Mouse (Mus musculus) ovary, postnatal 10 days (tissue): ENCODE measurements around the gene Dydc1.
A peak's percentile ranks its signal among the peaks of the same experiment; 100 is the strongest.
"Not testable (repeated sequence)": the region's sequence is repeated elsewhere in the genome, so short reads cannot be mapped to it uniquely, and the experiment has no call there.

Source experiments
- DNase-seq: peaks from one replicate; pipeline ENCODE4 v3.0.0; 2022; ENCODE audit warnings: low spot score

The Dydc1 gene

GRCm38 (mm10) chr14:41072229-41072943, at the start of gene Dydc1:
Gene Dydc1, plus strand, starts transcription at chr14:41072911.
- peak; percentile 44 for DNase-seq

DNA sequence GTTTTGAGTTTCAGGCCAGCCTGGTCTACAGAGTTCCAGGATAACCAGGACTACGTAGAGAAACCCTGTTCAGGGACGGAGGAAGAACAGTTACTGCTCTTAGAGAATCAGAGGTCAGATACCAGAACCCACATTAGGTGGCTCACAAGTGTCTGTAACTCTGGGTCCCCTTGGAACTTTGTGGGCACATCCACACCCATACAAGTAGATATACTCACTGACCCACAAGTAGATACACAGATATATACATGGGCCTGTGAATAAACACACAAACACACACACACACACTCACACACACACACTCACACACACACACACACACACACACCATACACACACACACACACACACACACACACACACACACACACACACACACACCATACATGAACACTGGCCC, 47.6 kb upstream of the Dydc1 start:
- no peak for DNase-seq

- DNase-seq: no peak
Measured at GRCm38 (mm10) chr14:41025594-41026284, 47.0 kb upstream of the Dydc1 start.

DNA sequence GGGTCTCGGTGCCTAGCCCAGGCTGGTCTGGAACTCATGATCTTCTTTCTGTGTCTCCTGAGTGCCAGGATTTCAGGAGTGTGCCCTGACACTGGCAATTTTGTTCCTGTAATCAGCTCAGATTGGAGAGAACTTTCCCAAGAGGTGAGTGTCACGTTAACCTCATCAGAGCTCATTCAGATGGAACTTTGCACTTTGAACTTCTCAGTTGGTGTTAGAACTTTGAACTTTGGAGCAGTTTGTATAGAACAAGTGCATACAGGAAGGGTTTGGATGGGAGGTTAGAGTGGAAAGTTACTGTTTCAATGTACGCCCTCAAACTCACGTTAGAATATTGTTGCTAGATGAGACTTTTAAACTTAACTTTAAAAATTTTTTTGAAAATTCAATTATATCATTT, 43.4 kb upstream of the Dydc1 start:
- no peak for DNase-seq

GRCm38 (mm10) chr14:41030989-41031513, 41.7 kb upstream of the Dydc1 start:
- no peak for DNase-seq

- DNase-seq: peak; percentile 16
Measured at GRCm38 (mm10) chr14:41033135-41034110, 39.3 kb upstream of the Dydc1 start.

GRCm38 (mm10) chr14:41035146-41035798, 37.4 kb upstream of the Dydc1 start:
- DNase-seq: no peak

DNA sequence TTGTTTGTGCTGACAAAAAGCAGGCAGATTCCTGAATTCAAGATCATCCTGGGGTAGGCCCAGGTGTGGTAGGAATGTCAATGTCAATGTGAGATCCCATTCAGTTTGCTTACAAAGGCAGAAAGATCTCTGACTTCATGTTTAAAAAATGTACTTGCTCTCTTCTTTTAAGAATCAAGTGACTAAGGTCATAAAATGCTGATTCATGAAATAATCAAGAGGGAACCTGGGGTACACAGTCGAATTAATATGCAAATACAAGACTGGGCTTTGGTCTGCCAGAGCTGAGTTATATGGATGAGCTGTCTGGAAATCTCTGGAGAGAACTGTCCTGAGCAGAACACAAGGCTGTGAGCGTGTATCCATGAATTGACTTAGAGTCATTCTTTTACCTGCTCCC, 25.3 kb upstream of the Dydc1 start:
- DNase-seq: no peak

DNA sequence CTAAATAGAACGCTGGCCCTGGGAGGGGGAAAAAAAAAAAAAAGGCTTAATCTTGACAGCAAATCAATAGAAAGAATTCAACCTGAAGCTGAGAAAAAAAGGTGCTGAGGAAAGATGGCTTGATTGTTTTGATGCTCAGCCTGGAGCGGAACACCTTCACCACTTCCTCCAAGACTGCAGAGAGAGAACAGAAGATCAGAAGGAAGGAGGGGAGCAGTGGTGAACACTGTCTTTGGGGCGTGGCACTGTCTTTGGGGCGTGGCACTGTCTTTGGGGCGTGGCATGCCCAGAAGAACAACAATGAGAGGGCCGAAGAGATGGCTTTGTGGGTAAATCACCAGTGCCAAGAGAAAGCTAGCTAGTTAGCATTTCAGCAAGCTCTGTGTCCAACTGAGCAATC, 22.2 kb upstream of the Dydc1 start:
- no peak for DNase-seq

DNA sequence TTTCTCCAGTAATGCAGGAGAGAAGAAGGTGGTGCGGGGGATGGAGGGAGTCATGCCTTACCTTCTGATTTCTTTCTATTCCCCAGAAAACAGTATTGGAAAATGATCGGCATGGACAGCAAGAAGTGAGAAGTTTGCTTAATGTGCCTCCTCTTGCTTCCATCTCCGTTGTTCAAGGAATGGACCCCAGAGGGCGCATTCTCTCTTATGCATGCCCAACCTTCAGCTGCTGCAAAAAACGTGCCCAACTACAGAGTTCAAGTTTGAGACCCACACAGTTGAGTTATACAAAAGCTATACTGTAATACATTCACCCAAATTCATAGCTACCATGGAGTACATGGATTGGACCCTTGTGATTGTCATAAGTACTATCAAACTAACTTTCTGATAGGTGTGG, 20.2 kb upstream of the Dydc1 start:
- DNase-seq: no peak

DNA sequence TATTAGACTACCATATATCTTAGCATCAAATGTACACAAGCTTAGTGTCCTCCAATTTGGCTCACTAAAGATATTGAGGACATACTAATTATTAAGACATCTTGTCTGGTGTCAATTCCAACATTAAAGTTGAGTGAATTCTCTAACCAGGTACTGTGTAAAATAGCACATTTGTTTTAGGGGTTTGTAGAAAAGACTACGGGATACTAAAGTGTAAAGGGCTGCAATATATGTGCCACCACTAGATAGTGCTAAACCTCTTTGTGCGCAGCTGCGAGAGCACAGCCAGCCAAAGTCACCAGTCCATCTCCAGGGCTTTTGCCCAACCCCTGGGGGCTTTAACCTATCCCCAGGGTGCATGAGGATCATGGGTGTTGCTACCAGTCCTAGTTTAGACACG, 19.5 kb upstream of the Dydc1 start:
- not testable (repeated sequence) for DNase-seq

GRCm38 (mm10) chr14:41065168-41065567, 7.5 kb upstream of the Dydc1 start:
- no peak for DNase-seq

DNA sequence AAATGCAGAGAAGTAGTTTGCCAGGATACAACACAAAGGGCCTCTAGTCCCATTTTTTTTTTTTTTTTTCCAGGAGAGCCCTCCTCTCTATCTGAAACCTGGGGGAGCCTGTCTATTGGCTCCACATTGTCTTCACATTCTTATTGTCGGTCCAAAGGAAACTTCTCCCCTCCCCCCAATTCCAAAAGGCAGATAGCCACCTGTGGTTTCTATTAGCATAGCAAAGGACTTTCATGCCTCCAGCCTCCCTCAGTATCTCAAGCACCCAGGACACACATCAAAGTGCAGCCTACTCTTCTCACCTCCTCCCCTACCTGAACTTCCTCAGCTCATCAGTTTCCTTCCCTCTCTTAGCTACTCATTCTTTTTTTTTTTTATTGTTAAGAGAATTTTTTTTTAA, 6.3 kb upstream of the Dydc1 start:
- DNase-seq: no peak

GRCm38 (mm10) chr14:41069108-41069507, 3.6 kb upstream of the Dydc1 start, which contains the start of gene Dydc2:
Gene Dydc2, minus strand, starts transcription at chr14:41069208.
- no peak for DNase-seq

DNA sequence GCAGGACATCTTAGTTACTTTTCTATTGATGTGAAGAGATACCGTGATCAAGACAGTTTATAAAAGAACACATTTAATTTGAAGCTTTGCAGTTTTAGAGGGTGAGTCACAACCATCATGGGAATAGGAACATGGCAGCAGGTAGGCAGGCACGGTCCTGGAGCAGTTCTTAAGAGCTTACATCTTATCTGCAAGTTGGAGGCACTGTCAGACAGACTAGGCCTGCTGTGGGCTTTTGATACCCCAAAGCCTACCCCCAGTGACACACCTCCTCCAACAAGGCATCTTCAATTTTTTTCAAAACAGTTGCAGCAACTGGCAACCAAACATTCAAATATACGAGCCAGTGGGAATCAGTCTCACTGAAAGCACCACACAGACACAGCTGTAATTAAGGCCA, 2.4 kb upstream of the Dydc1 start:
- DNase-seq: no peak

DNA sequence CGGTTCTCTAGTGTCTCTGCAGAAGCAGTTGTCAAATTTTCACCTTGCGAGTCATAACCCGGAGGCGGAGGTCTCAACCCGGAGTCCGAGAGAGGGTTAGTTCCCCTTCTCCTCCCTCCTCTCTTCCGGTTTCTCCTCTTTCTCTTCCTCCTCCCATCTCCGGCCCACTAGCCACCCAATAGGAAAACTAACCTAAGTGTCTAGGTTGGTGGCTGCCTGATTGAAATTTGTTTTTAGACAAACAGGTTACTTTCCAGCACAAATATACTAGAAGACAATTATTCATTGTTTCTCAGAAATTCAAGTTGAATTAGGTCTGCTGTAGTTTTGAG, 199 bp downstream of the Dydc1 start:
- no peak for DNase-seq

DNA sequence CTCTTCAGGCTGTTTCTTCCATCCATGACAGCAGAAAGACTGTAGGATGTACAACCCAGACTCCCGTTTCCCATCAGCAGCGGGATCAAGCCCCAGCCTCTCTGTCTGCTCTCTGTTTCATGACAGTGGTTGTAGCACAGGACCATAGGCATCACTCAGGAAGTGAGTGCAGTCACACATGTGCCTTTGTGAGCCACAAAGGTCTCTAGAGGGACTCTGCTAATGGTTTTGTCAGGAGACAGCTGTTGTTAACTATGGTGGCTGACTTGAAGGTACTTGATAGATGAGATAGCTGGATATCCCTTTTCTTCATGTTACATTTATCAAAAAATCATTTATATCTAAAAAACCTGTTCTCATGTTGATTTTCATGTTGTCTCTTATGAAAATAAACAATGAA, 9.7 kb downstream of the Dydc1 start:
- no peak for DNase-seq

GRCm38 (mm10) chr14:41087509-41087908, 14.8 kb downstream of the Dydc1 start:
- DNase-seq: no peak

- no peak for DNase-seq
Measured at GRCm38 (mm10) chr14:41090777-41091176, 18.1 kb downstream of the Dydc1 start.

GRCm38 (mm10) chr14:41094114-41094513, 21.4 kb downstream of the Dydc1 start:
- DNase-seq: no peak

DNA sequence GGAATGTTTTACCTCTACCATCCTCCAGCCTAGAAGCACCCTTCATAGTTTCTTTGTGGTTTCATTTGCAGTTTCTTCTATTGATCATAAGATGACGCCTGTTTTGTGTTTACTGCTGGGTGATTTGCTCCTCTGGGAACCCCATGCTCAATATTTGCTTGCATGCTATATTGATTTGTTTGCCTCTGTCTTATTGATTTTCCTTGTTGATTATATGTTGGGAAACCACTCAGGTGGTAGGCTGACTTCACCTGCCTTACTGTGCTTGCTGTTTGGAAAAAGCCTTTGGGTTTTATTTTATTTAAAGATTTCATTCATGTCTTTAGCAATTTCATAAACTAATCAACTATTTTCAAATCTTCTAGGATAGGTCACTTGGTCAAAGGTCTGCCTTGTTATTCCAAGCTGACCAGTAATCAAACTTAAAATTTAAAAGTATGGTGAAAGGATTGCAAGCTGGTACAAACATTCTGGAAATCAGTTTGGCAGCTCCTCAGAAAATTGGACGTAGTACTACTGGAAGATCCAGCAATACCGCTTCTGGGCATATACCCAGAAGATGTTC, 23.7 kb downstream of the Dydc1 start:
- DNase-seq: no peak

DNA sequence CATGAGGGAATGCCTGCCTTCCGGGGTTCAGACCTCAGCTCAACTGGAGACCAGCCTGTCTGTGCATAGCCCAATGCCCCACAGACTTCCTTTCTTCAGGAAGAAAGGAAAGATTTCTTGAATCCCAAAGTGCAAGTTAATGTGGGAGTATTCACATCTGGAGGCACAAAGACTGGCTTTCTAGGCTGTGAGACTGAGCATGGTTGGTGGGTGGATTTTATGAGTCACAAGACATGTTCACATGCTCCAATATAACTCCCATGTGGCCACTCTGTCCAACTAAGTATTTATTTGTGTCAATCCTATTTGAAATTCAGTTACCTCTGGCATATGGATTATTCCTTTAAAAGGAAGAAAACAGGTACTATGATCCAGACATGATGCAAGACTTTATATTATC, 26.0 kb downstream of the Dydc1 start:
- no peak for DNase-seq
